Mouse (Mus musculus) liver, adult (tissue): Measurements from ENCODE around the gene Mtch1.

Experiments
- GATA4 ChIP-seq: IDR thresholded peaks from 2 replicates; pipeline ENCODE4 v1.6.1; 2014; ENCODE audit warnings: mild to moderate bottlenecking, low read length; ENCODE audit not compliant: insufficient replicate concordance

The Mtch1 gene

DNA sequence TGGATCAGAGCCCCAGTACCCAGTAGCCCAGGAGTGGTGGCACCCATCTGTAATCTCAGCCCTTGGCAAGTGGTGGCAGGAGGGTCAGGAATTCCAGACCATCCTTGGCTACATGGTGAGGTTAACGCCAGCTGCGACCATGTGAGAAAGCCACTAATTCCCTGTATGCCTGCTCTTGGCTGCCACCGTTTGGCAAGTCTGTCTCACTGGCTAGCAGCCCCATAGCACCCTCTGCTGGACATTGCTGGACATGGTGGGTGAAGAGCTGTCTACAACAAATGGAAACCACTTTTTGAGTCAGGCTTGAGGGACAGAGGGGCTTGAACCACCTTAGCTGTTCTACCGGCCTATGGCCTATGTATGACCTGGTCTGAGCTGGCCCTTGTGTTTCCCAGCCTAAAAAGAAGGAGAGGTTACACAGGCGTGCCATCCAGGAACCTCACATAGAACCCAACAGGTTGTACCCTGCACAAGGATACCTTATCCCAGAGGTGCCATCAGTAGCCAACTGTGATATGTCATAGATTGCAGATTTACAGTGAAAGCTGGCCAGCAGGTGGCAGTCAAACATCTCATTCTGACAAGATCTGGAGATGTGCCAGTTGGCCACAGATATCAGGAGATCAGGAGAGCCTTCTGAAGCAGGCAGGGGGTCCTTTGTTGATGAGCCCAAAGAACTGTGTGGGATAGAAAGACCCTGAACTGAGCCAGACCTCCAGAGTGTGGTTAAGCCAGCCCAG, 23.4 kb upstream of the Mtch1 start:
- TF ChIP-seq GATA4 = no peak

DNA sequence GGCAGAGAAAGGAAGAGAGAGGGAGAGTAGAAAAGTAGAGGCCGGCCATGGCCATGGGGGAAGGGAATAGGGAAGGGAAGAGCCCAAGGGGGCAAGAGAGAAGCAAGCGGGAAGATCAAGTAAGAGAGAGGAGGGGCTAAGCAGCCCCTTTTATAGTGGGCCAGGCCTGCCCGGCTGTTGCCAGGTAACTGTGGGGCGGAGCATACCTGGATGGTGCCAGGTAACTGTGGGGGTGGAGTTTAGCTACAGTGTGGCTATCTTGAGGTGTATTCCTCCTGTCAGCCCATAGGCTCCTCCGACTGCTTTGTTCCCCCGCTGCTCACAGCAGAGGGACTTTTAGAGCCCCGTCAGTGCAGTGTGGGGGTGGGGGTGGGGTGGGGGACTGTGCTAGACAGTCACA, 21.0 kb upstream of the Mtch1 start:
- TF ChIP-seq GATA4 = no peak

GRCm38 (mm10) chr17:29365105-29365621, 17.4 kb upstream of the Mtch1 start:
- TF ChIP-seq GATA4 = no peak

DNA sequence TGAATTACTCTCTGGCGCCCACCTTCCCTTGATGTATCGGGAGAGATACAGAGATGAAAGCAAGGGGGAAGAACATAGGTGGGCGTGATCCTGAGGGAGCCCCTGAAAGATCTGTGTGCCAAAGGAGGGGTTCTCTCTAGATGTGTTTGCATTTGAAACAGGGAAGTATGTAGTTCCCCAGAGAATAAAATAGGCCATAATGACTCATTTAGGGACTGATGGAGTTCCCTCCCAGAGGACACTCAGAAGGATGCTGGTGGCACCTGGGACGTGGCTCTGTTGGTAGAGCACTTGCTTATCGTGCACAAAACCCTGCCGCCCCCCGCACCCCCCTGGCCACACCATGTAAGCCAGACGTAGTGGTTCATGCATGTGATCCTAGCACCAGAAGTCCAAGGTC, 15.4 kb upstream of the Mtch1 start:
- TF ChIP-seq GATA4 = no peak

GRCm38 (mm10) chr17:29361982-29362691, 14.4 kb upstream of the Mtch1 start:
- no peak for TF ChIP-seq GATA4

DNA sequence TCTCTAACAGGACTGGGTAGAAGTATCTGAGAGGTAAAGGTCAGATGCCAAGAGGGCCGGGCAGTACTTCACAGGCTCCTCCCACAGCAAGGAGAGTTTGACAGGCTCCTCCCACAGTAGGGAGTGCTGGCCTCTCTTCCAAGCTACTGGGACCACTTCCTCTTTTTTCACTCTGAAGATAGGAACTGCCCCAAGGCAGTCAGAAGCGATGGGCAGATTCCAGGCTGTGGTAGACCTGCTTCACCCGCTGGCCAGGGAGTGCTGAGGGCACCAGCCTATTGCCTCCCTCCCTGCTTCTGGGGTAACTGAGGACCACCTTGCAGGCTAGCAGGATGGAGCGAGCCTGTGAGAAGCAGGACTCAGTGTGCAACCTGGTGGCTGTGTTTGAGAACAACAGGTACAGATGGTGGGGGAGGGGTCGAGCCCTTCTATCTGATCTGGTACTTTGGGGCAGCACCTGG, 13.1 kb upstream of the Mtch1 start, which contains the start of gene Fgd2:
Gene Fgd2, plus strand, starts transcription at position 154 of the 461 bp plus-strand sequence.
- TF ChIP-seq GATA4 = no peak

- TF ChIP-seq GATA4 = no peak
Measured at GRCm38 (mm10) chr17:29358928-29359327, 11.2 kb upstream of the Mtch1 start.

- no peak for TF ChIP-seq GATA4
Measured at GRCm38 (mm10) chr17:29356882-29357281, 9.1 kb upstream of the Mtch1 start.

GRCm38 (mm10) chr17:29356479-29356856, 8.7 kb upstream of the Mtch1 start:
- peak; percentile 39; the same call in 1 of the 2 replicates for TF ChIP-seq GATA4

GRCm38 (mm10) chr17:29355841-29356478, 8.2 kb upstream of the Mtch1 start:
- TF ChIP-seq GATA4 = no peak

GRCm38 (mm10) chr17:29355461-29355840, 7.7 kb upstream of the Mtch1 start:
- no peak for TF ChIP-seq GATA4

DNA sequence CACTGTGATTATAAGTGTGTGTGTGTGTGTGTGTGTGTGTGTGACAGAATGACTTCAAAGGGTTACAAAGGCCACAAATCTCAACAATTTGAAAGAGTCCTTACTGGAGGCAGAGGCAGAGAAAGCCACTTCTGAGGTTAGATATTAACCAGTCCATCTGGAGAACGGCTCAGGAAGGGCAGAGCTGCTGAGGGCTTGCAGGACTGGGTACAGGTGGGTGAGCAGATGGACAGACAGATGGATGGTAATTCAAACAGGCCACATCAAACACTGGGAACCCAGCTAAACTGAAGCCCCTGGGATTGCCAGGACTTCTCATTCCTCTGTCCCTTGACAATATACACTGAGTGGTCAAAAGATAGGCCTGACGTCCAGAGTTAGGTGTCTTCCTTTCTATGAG, 1.3 kb upstream of the Mtch1 start:
- no peak for TF ChIP-seq GATA4

DNA sequence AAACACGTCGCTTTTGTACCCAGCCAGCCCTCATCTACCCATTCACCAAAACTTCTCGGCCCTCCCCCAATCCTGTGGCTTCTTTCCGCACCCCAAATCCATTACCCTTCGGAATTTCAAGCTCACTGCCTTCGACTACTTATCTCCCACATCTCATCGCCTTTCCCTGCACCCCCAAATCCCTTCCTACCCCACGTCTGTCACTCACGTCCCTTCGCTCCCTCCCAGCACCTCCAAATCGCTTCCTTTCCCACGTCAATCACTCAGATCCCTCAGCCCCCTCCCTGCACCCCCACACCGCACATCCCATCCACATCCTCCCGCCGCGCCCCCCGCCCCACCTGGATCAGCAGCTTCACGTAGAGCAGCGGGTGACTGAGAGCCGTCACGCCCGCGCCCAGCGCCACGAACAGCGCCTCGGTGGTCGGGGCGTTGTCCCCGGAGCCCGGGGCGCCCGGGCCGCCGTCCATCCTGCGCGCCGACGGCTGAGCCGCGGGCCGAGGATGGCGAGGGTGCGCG, 549 bp downstream of the Mtch1 start:
- TF ChIP-seq GATA4 = no peak

- no peak for TF ChIP-seq GATA4
Measured at GRCm38 (mm10) chr17:29346496-29347125, 1.1 kb downstream of the Mtch1 start.

- TF ChIP-seq GATA4 = no peak
Measured at GRCm38 (mm10) chr17:29345272-29345671, 2.5 kb downstream of the Mtch1 start.
